Mouse (Mus musculus) liver, embryonic 16.5 days (tissue): ENCODE measurements around the gene 2810408A11Rik. TPM values are rescaled to one million over a fixed set of nuclear protein-coding genes. Genes with fewer than 3 reads are reported as not detected.
A peak's percentile ranks its signal among the peaks of the same experiment; 100 is the strongest.
"Not testable (repeated sequence)": the region's sequence is repeated elsewhere in the genome, so short reads cannot be mapped to it uniquely, and the experiment has no call there.

Experiments
- ATAC-seq: fragments of 200-750 bp; cut with Nextera tagmentation; 2 replicates; pipeline ENCODE4 v1.8.0; 2017; ENCODE audit warnings: low read depth, mild to moderate bottlenecking, moderate number of reproducible peaks, moderate library complexity
- H3K27ac ChIP-seq: fragments of 300-500 bp; sonication (generic); 2 replicates; pipeline ENCODE4 v1.5.1; 2014; ENCODE audit warnings: mild to moderate bottlenecking, low read length
- H3K27me3 ChIP-seq: fragments of 300-500 bp; sonication (generic); 2 replicates; pipeline ENCODE4 v1.6.1; 2014; ENCODE audit warnings: low read depth, low read length, mixed read lengths; ENCODE audit not compliant: control insufficient read depth, insufficient read depth
- H3K36me3 ChIP-seq: fragments of 300-500 bp; sonication (generic); 2 replicates; pipeline ENCODE4 v1.6.1; 2014; ENCODE audit warnings: mild to moderate bottlenecking; ENCODE audit not compliant: control insufficient read depth, insufficient read depth
- H3K4me1 ChIP-seq: fragments of 300-500 bp; sonication (generic); 2 replicates; pipeline ENCODE4 v1.6.1; 2014; ENCODE audit warnings: low read depth, low read length, mixed read lengths; ENCODE audit not compliant: control insufficient read depth
- H3K4me2 ChIP-seq: fragments of 300-500 bp; sonication (generic); 2 replicates; pipeline ENCODE4 v1.6.1; 2014; ENCODE audit warnings: low read depth, low read length, mixed read lengths
- H3K4me3 ChIP-seq: fragments of 300-500 bp; sonication (generic); 2 replicates; pipeline ENCODE4 v1.5.1; 2014; ENCODE audit warnings: low read depth, mild to moderate bottlenecking, low read length
- H3K9ac ChIP-seq: fragments of 300-500 bp; sonication (generic); 2 replicates; pipeline ENCODE4 v1.6.1; 2014; ENCODE audit warnings: low read depth, low read length
- H3K9me3 ChIP-seq: fragments of 300-500 bp; sonication (generic); replicated peaks from 2 replicates; pipeline ENCODE4 v1.6.1; 2016; ENCODE audit warnings: low read length; ENCODE audit not compliant: control insufficient read depth
- WGBS: fragments of 180-500 bp; shearing (Covaris S2); extraction: QIAGEN DNeasy Blood & Tissue Kit; methylation state at CpG from one replicate; pipeline ENCODE4 v1.1.7; 2014; ENCODE audit not compliant: insufficient replicate concordance; 5-methylcytosine and 5-hydroxymethylcytosine counted together
- polyA plus RNA-seq: library from polyadenylated mRNA; unstranded; fragments of >200 nt; fragmentation: Nextera tagmentation; extraction: Ambion mirVana; gene quantifications from 2 replicates; pipeline ENCODE4 v1.2.1, GENCODE M21; 2015

2810408A11Rik gene
- polyA plus RNA-seq, 1 experiment from 2014 or later: 0.46 TPM

- peak overlapping the region; percentile 99 for H3K27ac ChIP-seq
- H3K4me3 ChIP-seq: peak overlapping the region; percentile 93
- 35% methylated on average over 7 of the region's 7 CpGs for WGBS
These were observed 16.0 kb upstream of the 2810408A11Rik start for GRCm38 (mm10) chr11:69916652-69917378.

GRCm38 (mm10) chr11:69915667-69916627, 15.2 kb upstream of the 2810408A11Rik start:
- H3K27ac ChIP-seq: peak overlapping the region; percentile 99
- peaks cover 54% of the 10 kb centered on the region for H3K36me3 ChIP-seq
- peak; percentile 64 for ATAC-seq

More at GRCm38 (mm10) chr11:69916652-69917378, 16.0 kb upstream of the 2810408A11Rik start:
- not testable (repeated sequence) for ATAC-seq, H3K27me3 ChIP-seq, H3K9me3 ChIP-seq
- H3K4me1 ChIP-seq: peaks cover 52% of the 10 kb centered on the region
- H3K9ac ChIP-seq: peak overlapping the region; percentile 69
- H3K4me2 ChIP-seq: peak overlapping the region; percentile 96
- H3K36me3 ChIP-seq: peaks cover 46% of the 10 kb centered on the region

DNA sequence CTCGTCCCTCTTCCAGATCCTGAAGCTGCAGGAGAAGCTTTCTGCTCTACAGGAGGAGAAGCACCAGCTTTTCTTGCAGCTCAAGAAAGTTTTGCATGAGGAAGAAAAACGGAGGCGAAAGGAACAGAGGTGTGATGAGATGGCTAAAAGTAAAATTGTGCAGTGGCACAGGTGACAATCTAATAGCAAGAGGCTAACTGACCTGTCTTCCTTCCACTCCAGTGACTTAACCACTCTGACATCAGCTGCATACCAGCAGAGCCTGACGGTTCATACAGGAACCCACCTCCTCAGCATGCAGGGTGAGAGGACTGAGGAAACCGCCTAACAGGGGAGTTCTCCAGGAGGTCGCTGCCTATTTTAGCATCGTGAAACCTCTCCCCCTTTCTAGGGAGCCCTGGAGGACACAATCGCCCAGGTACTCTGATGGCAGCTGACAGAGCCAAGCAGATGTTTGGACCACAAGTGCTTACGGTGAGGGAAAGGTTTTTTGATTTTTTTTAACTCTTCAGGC, 14.2 kb upstream of the 2810408A11Rik start:
- no peaks in the 10 kb centered on the region for H3K27me3 ChIP-seq
- no peak for ATAC-seq
- H3K4me2 ChIP-seq: peak overlapping the region; percentile 96
- peaks cover 59% of the 10 kb centered on the region for H3K36me3 ChIP-seq
- peak overlapping the region; percentile 94 for H3K9ac ChIP-seq
- H3K9me3 ChIP-seq: no peaks in the 10 kb centered on the region
- peak overlapping the region; percentile 93 for H3K4me3 ChIP-seq
- peaks cover 52% of the 10 kb centered on the region for H3K4me1 ChIP-seq
- peak overlapping the region; percentile 99 for H3K27ac ChIP-seq
- 24% methylated on average over 9 of the region's 9 CpGs for WGBS

More at GRCm38 (mm10) chr11:69915667-69916627, 15.2 kb upstream of the 2810408A11Rik start:
- Histone ChIP-seq H3K9ac (peak overlapping the region; percentile 94), H3K4me3 (peak overlapping the region; percentile 93), H3K4me2 (peak overlapping the region; percentile 96), H3K4me1 (peaks cover 52% of the 10 kb centered on the region), H3K27me3 (no peaks in the 10 kb centered on the region), H3K9me3 (no peaks in the 10 kb centered on the region)
- 21% methylated on average over 5 of the region's 5 CpGs for WGBS

- H3K4me3 ChIP-seq: peak overlapping the region; percentile 93
- H3K9me3 ChIP-seq: no peaks in the 10 kb centered on the region
- 1% methylated on average over 17 of the region's 17 CpGs for WGBS
- no peaks in the 10 kb centered on the region for H3K27me3 ChIP-seq
- peak overlapping the region; percentile 99 for H3K27ac ChIP-seq
- peak overlapping the region; percentile 94 for H3K9ac ChIP-seq
- H3K36me3 ChIP-seq: peaks cover 62% of the 10 kb centered on the region
- H3K4me2 ChIP-seq: peak overlapping the region; percentile 96
- peaks cover 50% of the 10 kb centered on the region for H3K4me1 ChIP-seq
- ATAC-seq: peak; percentile 8
These were observed 13.6 kb upstream of the 2810408A11Rik start for GRCm38 (mm10) chr11:69914372-69914764.

- 2% methylated on average over 61 of the region's 61 CpGs for WGBS
- Histone ChIP-seq H3K27ac (peak within 1 kb of the TSS; percentile 99), H3K9ac (peak within 1 kb of the TSS; percentile 94), H3K9me3 (no peaks in the 10 kb centered on the region), H3K4me1 (peaks cover 44% of the 10 kb centered on the region), H3K27me3 (no peaks in the 10 kb centered on the region), H3K4me2 (peak within 1 kb of the TSS; percentile 96), H3K4me3 (peak within 1 kb of the TSS; percentile 93), H3K36me3 (peaks cover 65% of the 10 kb centered on the region)
- peak; percentile 75 for ATAC-seq
These were observed 13.0 kb upstream of the 2810408A11Rik start, which contains the start of gene Gps2 for GRCm38 (mm10) chr11:69913554-69914371. Gps2 (plus strand) TSS chr11:69913888.

- Histone ChIP-seq H3K4me3 (peak overlapping the region; percentile 93), H3K9me3 (no peaks in the 10 kb centered on the region), H3K4me1 (peaks cover 36% of the 10 kb centered on the region), H3K4me2 (peak overlapping the region; percentile 96), H3K27me3 (no peaks in the 10 kb centered on the region), H3K9ac (peak overlapping the region; percentile 94), H3K36me3 (peaks cover 65% of the 10 kb centered on the region), H3K27ac (peak overlapping the region; percentile 71)
- ATAC-seq: no peak
- 74% methylated on average over 15 of the region's 15 CpGs for WGBS
These were observed 12.1 kb upstream of the 2810408A11Rik start for GRCm38 (mm10) chr11:69912716-69913530.

DNA sequence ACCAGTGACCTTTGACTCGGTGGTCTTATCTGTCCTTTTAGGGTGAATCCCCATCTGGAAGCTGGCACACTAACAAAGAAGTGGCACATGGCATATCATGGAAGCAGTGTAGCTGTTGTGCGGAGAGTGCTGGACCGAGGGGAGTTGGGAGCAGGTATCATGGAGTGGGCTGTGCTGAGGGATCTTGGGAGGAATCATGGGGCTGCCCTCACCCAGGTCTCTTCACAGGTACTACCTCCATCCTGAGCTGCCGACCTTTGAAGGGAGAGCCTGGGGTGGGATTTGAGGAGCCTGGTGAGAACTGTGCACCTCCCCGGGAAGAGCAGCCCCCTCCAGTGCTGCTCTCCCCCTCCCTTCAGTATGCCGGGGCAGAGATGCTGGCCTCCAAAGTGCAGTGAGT, 10.9 kb upstream of the 2810408A11Rik start:
- Histone ChIP-seq H3K4me3 (no peak overlapping the region), H3K9me3 (no peaks in the 10 kb centered on the region), H3K9ac (no peak overlapping the region), H3K4me1 (peaks cover 24% of the 10 kb centered on the region), H3K4me2 (no peak overlapping the region), H3K27ac (no peak overlapping the region), H3K36me3 (peaks cover 65% of the 10 kb centered on the region), H3K27me3 (no peaks in the 10 kb centered on the region)
- 81% methylated on average over 6 of the region's 6 CpGs for WGBS
- no peak for ATAC-seq
